Mouse (Mus musculus): Measurements from ENCODE around the gene Fbxl3. TPM values are rescaled to one million over a fixed set of nuclear protein-coding genes. Genes with fewer than 3 reads are reported as not detected.

Gene Fbxl3
- polyA plus RNA-seq, 1 experiment from 2014 or later, result 31.6 TPM

GRCm38 (mm10) chr14:103054731-103055130, 44.6 kb downstream of the Fbxl3 start:
- no peak for ATAC-seq
- H3K9ac ChIP-seq (replicated peaks; ENCODE audit: low read depth), result no peak overlapping the region

GRCm38 (mm10) chr14:103051159-103051769, 48.1 kb downstream of the Fbxl3 start:
- TF ChIP-seq CTCF (IDR thresholded peaks at IDR 0.05) (peak; percentile 100), EP300 (IDR thresholded peaks at IDR 0.05) (no peak)
- WGBS, result 26% methylated on average over 8 of the region's 8 CpGs
- peak; percentile 93 for DNase-seq (ENCODE audit: low spot score)

More at GRCm38 (mm10) chr14:103054731-103055130, 44.6 kb downstream of the Fbxl3 start:
- Histone ChIP-seq H3K4me1 (ENCODE audit: insufficient read depth, low read depth, low read length) (no peaks in the 10 kb centered on the region), H3K4me2 (replicated peaks; ENCODE audit: low read depth, low read length) (no peak overlapping the region), H3K27ac (ENCODE audit: low read length) (no peak overlapping the region), H3K36me3 (ENCODE audit: insufficient read depth, low read length) (no peaks in the 10 kb centered on the region), H3K27me3 (replicated peaks; ENCODE audit: insufficient read depth, low read length) (no peaks in the 10 kb centered on the region), H3K4me3 (ENCODE audit: low read depth, low read length) (no peak overlapping the region), H3K9me3 (ENCODE audit: low read length) (no peaks in the 10 kb centered on the region)
- no peak for TF ChIP-seq EP300 (IDR thresholded peaks at IDR 0.05)
- TF ChIP-seq CTCF (IDR thresholded peaks at IDR 0.05), result no peak
- WGBS, result 80% methylated on average over 13 of the region's 13 CpGs
- DNase-seq (ENCODE audit: low spot score), result no peak

DNA sequence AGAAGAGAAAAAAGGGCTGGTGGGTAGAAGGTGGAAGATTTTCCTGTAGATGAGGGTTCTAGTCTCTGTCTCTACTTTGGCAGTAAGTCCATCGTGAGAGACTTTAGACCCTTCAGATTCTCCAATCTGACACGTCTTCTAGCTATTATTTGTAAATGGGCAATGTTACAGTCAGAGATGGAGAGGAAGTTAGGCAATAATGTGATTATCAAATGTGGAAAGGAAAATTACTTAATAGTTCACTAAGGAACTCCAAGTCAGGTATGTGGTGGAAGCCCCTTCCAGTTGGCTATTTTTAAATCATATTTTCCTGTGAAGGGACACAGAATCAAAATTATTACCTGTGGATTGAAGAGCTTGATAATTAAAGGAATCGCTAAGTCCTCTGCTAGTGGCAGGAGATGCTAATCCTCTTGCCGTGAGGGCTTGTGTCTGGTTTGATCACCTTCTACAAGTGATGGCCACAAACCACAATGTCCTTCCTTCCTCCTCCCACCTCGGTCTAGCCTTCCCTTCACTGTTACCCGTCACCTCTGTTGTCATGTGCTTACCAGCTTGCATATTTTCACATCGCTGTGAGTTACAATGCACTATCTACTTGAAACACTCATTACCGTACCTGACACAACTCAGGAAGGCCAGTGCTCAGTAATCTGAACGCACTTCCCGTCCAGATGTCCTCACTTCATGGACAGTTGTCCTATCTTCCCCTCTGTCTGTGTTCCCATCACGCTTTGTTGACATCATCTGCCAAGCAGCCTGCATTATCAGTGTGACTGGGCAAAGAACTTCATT, 50.9 kb downstream of the Fbxl3 start:
- no peaks in the 10 kb centered on the region for H3K4me1 ChIP-seq (ENCODE audit: insufficient read depth, low read depth, low read length)
- H3K36me3 ChIP-seq (ENCODE audit: insufficient read depth, low read length), result no peaks in the 10 kb centered on the region
- peak; percentile 10 for DNase-seq (ENCODE audit: low spot score)
- H3K27me3 ChIP-seq (replicated peaks; ENCODE audit: insufficient read depth, low read length), result no peaks in the 10 kb centered on the region
- ATAC-seq, result peak; percentile 23
- no peak overlapping the region for H3K4me2 ChIP-seq (replicated peaks; ENCODE audit: low read depth, low read length)
- no peak overlapping the region for H3K27ac ChIP-seq (ENCODE audit: low read length)
- TF ChIP-seq CTCF (IDR thresholded peaks at IDR 0.05), result no peak
- TF ChIP-seq EP300 (IDR thresholded peaks at IDR 0.05), result no peak
- H3K4me3 ChIP-seq (ENCODE audit: low read depth, low read length), result no peak overlapping the region
- H3K9ac ChIP-seq (replicated peaks; ENCODE audit: low read depth), result no peak overlapping the region
- 61% methylated on average over 11 of the region's 11 CpGs for WGBS
- H3K9me3 ChIP-seq (ENCODE audit: low read length), result no peaks in the 10 kb centered on the region

More at GRCm38 (mm10) chr14:103051159-103051769, 48.1 kb downstream of the Fbxl3 start:
- no peak overlapping the region for H3K4me2 ChIP-seq (replicated peaks; ENCODE audit: low read depth, low read length)
- no peak overlapping the region for H3K27ac ChIP-seq (ENCODE audit: low read length)
- no peaks in the 10 kb centered on the region for H3K27me3 ChIP-seq (replicated peaks; ENCODE audit: insufficient read depth, low read length)
- H3K36me3 ChIP-seq (ENCODE audit: insufficient read depth, low read length), result no peaks in the 10 kb centered on the region
- ATAC-seq, result peak; percentile 93
- no peak overlapping the region for H3K4me3 ChIP-seq (ENCODE audit: low read depth, low read length)
- no peaks in the 10 kb centered on the region for H3K9me3 ChIP-seq (ENCODE audit: low read length)
- H3K9ac ChIP-seq (replicated peaks; ENCODE audit: low read depth), result no peak overlapping the region
- no peaks in the 10 kb centered on the region for H3K4me1 ChIP-seq (ENCODE audit: insufficient read depth, low read depth, low read length)

- no peaks in the 10 kb centered on the region for H3K9me3 ChIP-seq (ENCODE audit: low read length)
- TF ChIP-seq CTCF (IDR thresholded peaks at IDR 0.05), result no peak
- no peak for TF ChIP-seq EP300 (IDR thresholded peaks at IDR 0.05)
- H3K27ac ChIP-seq (ENCODE audit: low read length), result no peak within 1 kb of the TSS
- no peak within 1 kb of the TSS for H3K4me3 ChIP-seq (ENCODE audit: low read depth, low read length)
- H3K27me3 ChIP-seq (replicated peaks; ENCODE audit: insufficient read depth, low read length), result no peaks in the 10 kb centered on the region
- H3K4me2 ChIP-seq (replicated peaks; ENCODE audit: low read depth, low read length), result no peak within 1 kb of the TSS
- ATAC-seq (no peak), DNase-seq (ENCODE audit: low spot score) (no peak)
- no peaks in the 10 kb centered on the region for H3K4me1 ChIP-seq (ENCODE audit: insufficient read depth, low read depth, low read length)
- H3K9ac ChIP-seq (replicated peaks; ENCODE audit: low read depth), result no peak within 1 kb of the TSS
- no peaks in the 10 kb centered on the region for H3K36me3 ChIP-seq (ENCODE audit: insufficient read depth, low read length)
- WGBS, result 67% methylated on average over 2 of the region's 2 CpGs
Measured at GRCm38 (mm10) chr14:103046677-103047076, 52.7 kb downstream of the Fbxl3 start, which contains the start of gene Acod1. TSS of gene Acod1 (plus strand) at chr14:103046977.

GRCm38 (mm10) chr14:103037016-103037415, 62.4 kb downstream of the Fbxl3 start:
- Histone ChIP-seq H3K4me1 (ENCODE audit: insufficient read depth, low read depth, low read length) (no peaks in the 10 kb centered on the region), H3K9ac (replicated peaks; ENCODE audit: low read depth) (no peak overlapping the region), H3K4me3 (ENCODE audit: low read depth, low read length) (no peak overlapping the region), H3K9me3 (ENCODE audit: low read length) (no peaks in the 10 kb centered on the region), H3K4me2 (replicated peaks; ENCODE audit: low read depth, low read length) (no peak overlapping the region), H3K27me3 (replicated peaks; ENCODE audit: insufficient read depth, low read length) (no peaks in the 10 kb centered on the region), H3K27ac (ENCODE audit: low read length) (no peak overlapping the region), H3K36me3 (ENCODE audit: insufficient read depth, low read length) (no peaks in the 10 kb centered on the region)
- TF ChIP-seq EP300 (IDR thresholded peaks at IDR 0.05) (no peak), CTCF (IDR thresholded peaks at IDR 0.05) (no peak)
- WGBS, result 80% methylated on average over 3 of the region's 3 CpGs
- ATAC-seq (no peak), DNase-seq (ENCODE audit: low spot score) (no peak)

DNA sequence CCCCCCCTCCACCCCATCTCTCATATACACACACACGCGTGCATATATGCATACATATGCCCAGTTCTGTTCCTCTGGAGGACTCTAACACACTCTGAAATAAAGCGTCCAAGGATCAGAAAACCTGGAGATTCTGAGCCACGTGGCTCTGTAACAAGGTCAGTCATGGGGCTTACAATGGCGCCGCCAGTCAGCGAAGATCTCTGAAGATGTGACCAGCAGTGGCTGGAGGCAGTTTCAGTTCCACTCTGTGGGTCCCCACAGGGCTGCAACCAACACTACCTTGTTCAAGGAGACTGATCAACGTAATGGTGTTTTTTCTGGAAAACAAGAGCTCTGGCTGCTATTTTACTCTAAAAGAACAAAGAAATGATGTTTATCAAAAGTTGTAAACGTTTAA, 65.3 kb downstream of the Fbxl3 start:
- Histone ChIP-seq H3K4me2 (replicated peaks; ENCODE audit: low read depth, low read length) (no peak overlapping the region), H3K27me3 (replicated peaks; ENCODE audit: insufficient read depth, low read length) (no peaks in the 10 kb centered on the region), H3K4me1 (ENCODE audit: insufficient read depth, low read depth, low read length) (no peaks in the 10 kb centered on the region), H3K9ac (replicated peaks; ENCODE audit: low read depth) (no peak overlapping the region), H3K27ac (ENCODE audit: low read length) (no peak overlapping the region), H3K36me3 (ENCODE audit: insufficient read depth, low read length) (no peaks in the 10 kb centered on the region), H3K9me3 (ENCODE audit: low read length) (no peaks in the 10 kb centered on the region), H3K4me3 (ENCODE audit: low read depth, low read length) (no peak overlapping the region)
- WGBS, result 77% methylated on average over 9 of the region's 9 CpGs
- TF ChIP-seq CTCF (IDR thresholded peaks at IDR 0.05) (no peak), EP300 (IDR thresholded peaks at IDR 0.05) (no peak)
- DNase-seq (ENCODE audit: low spot score) (no peak), ATAC-seq (no peak)

All from lung, postnatal 0 days (tissue).